Mouse (Mus musculus) large intestine, adult 2 months (tissue): ENCODE data around the gene Cep85l. TPM values are rescaled to one million over a fixed set of nuclear protein-coding genes. Genes with fewer than 3 reads are reported as not detected.

Experiments
- DNase-seq: peaks from one replicate; pipeline ENCODE4 v3.0.0-alpha.2; 2012; ENCODE audit warnings: low read depth, low spot score
- whole genome bisulfite sequencing: fragments of 180-500 bp; shearing (Covaris S2); methylation state at CpG from one replicate; pipeline ENCODE4 v1.1.7; 2018; 5-methylcytosine and 5-hydroxymethylcytosine counted together
- polyA plus RNA-seq: library from polyadenylated mRNA; depleted of rRNA; stranded (reverse); fragments of >200 nt; gene quantifications from 2 replicates; pipeline ENCODE4 v1.2.3, GENCODE M21; 2012

The Cep85l gene
- polyA plus RNA-seq, 1 experiment, result 0.40 TPM

- 42% methylated on average over 10 of the region's 10 CpGs for WGBS
- no peak for DNase-seq
These were observed 18.2 kb upstream of the Cep85l start for GRCm38 (mm10) chr10:53397846-53398539.

GRCm38 (mm10) chr10:53394923-53395629, 15.3 kb upstream of the Cep85l start:
- 75% methylated on average over 9 of the region's 9 CpGs for WGBS

GRCm38 (mm10) chr10:53388227-53388920, 8.6 kb upstream of the Cep85l start:
- no peak for DNase-seq
- 63% methylated on average over 6 of the region's 6 CpGs for WGBS

More at GRCm38 (mm10) chr10:53394923-53395629, 15.3 kb upstream of the Cep85l start:
- no peak for DNase-seq

GRCm38 (mm10) chr10:53385438-53385837, 5.7 kb upstream of the Cep85l start:
- DNase-seq, result no peak
- WGBS, result 41% methylated on average over 5 of the region's 5 CpGs

- 80% methylated on average over 1 of the region's 1 CpGs for WGBS
These were observed 5.1 kb upstream of the Cep85l start for GRCm38 (mm10) chr10:53384896-53385295.

GRCm38 (mm10) chr10:53382696-53383365, 3.1 kb upstream of the Cep85l start:
- WGBS, result 42% methylated on average over 7 of the region's 7 CpGs
- no peak for DNase-seq

More at GRCm38 (mm10) chr10:53384896-53385295, 5.1 kb upstream of the Cep85l start:
- DNase-seq, result no peak

- no peak for DNase-seq
- 1% methylated on average over 59 of the region's 59 CpGs for WGBS
These were observed 602 bp downstream of the Cep85l start for GRCm38 (mm10) chr10:53378981-53379708.

- WGBS, result 73% methylated on average over 6 of the region's 6 CpGs
- no peak for DNase-seq
These were observed 1.5 kb downstream of the Cep85l start for GRCm38 (mm10) chr10:53378296-53378695.

- no peak for DNase-seq
These were observed 2.7 kb downstream of the Cep85l start for GRCm38 (mm10) chr10:53377096-53377495.

- DNase-seq, result no peak
- WGBS, result 78% methylated on average over 6 of the region's 6 CpGs
These were observed 5.7 kb downstream of the Cep85l start for GRCm38 (mm10) chr10:53373885-53374578.

GRCm38 (mm10) chr10:53367265-53367664, 12.5 kb downstream of the Cep85l start:
- no peak for DNase-seq
- 88% methylated on average over 2 of the region's 2 CpGs for WGBS

- no peak for DNase-seq
These were observed 15.4 kb downstream of the Cep85l start for GRCm38 (mm10) chr10:53364311-53364710.

- WGBS, result 67% methylated on average over 3 of the region's 3 CpGs
- DNase-seq, result no peak
These were observed 20.7 kb downstream of the Cep85l start for GRCm38 (mm10) chr10:53359016-53359415.

- DNase-seq, result no peak
- 69% methylated on average over 3 of the region's 3 CpGs for WGBS
These were observed 26.1 kb downstream of the Cep85l start for GRCm38 (mm10) chr10:53353665-53354064.

GRCm38 (mm10) chr10:53349254-53349653, 30.5 kb downstream of the Cep85l start:
- DNase-seq, result no peak
- 64% methylated on average over 1 of the region's 1 CpGs for WGBS

- 49% methylated on average over 10 of the region's 10 CpGs for WGBS
- DNase-seq, result peak; percentile 24
These were observed 31.7 kb downstream of the Cep85l start for GRCm38 (mm10) chr10:53347787-53348755.

GRCm38 (mm10) chr10:53346916-53347315, 32.8 kb downstream of the Cep85l start:
- DNase-seq, result no peak
- 73% methylated on average over 5 of the region's 5 CpGs for WGBS

GRCm38 (mm10) chr10:53346506-53346905, 33.2 kb downstream of the Cep85l start:
- WGBS, result 51% methylated on average over 3 of the region's 3 CpGs
- no peak for DNase-seq
